Mouse (Mus musculus): ENCODE results near the gene Itga4. TPM values are rescaled to one million over a fixed set of nuclear protein-coding genes. Genes with fewer than 3 reads are reported as not detected.

Gene Itga4
- polyA plus RNA-seq (2015; fragmentation: Nextera tagmentation; extraction: Ambion mirVana): 29.3 and 30.7 TPM in 2 replicates

GRCm38 (mm10) chr2:79255192-79256000 is at the start of gene Itga4:
Gene Itga4 (plus strand): TSS chr2:79255426.
- Histone ChIP-seq H3K4me2 (ENCODE audit: low read depth, low read length) (peak within 1 kb of the TSS; percentile 75), H3K9me3 (replicated peaks; ENCODE audit: control insufficient read depth, low read length) (no peaks in the 10 kb centered on the region), H3K27me3 (ENCODE audit: control insufficient read depth, insufficient read depth, low read depth, low read length) (no peaks in the 10 kb centered on the region), H3K9ac (ENCODE audit: low read depth, low read length) (peak within 1 kb of the TSS; percentile 97), H3K27ac (ENCODE audit: low read length) (peak within 1 kb of the TSS; percentile 96), H3K36me3 (ENCODE audit: control insufficient read depth, insufficient read depth) (no peaks in the 10 kb centered on the region), H3K4me1 (ENCODE audit: control insufficient read depth, low read depth, low read length) (peaks cover 34% of the 10 kb centered on the region), H3K4me3 (ENCODE audit: low read depth, low read length) (peak within 1 kb of the TSS; percentile 90)
- ATAC-seq (ENCODE audit: low read depth): peak; percentile 86
- WGBS (ENCODE audit: insufficient replicate concordance): under 1% methylated on average over 37 of the region's 41 CpGs

GRCm38 (mm10) chr2:79206191-79206755 is 49.0 kb upstream of the Itga4 start:
- 51% methylated on average over 4 of the region's 4 CpGs for WGBS (ENCODE audit: insufficient replicate concordance)

GRCm38 (mm10) chr2:79214982-79215381 is 40.2 kb upstream of the Itga4 start:
- H3K36me3 ChIP-seq (ENCODE audit: control insufficient read depth, insufficient read depth): no peaks in the 10 kb centered on the region
- H3K9ac ChIP-seq (ENCODE audit: low read depth, low read length): no peak overlapping the region
- no peaks in the 10 kb centered on the region for H3K4me1 ChIP-seq (ENCODE audit: control insufficient read depth, low read depth, low read length)
- no peaks in the 10 kb centered on the region for H3K27me3 ChIP-seq (ENCODE audit: control insufficient read depth, insufficient read depth, low read depth, low read length)
- no peak overlapping the region for H3K4me2 ChIP-seq (ENCODE audit: low read depth, low read length)
- no peak overlapping the region for H3K4me3 ChIP-seq (ENCODE audit: low read depth, low read length)
- no peak overlapping the region for H3K27ac ChIP-seq (ENCODE audit: low read length)
- H3K9me3 ChIP-seq (replicated peaks; ENCODE audit: control insufficient read depth, low read length): no peaks in the 10 kb centered on the region
- no peak for ATAC-seq (ENCODE audit: low read depth)

More at GRCm38 (mm10) chr2:79206191-79206755, 49.0 kb upstream of the Itga4 start:
- Histone ChIP-seq H3K4me2 (ENCODE audit: low read depth, low read length) (no peak overlapping the region), H3K36me3 (ENCODE audit: control insufficient read depth, insufficient read depth) (no peaks in the 10 kb centered on the region), H3K27me3 (ENCODE audit: control insufficient read depth, insufficient read depth, low read depth, low read length) (no peaks in the 10 kb centered on the region), H3K9ac (ENCODE audit: low read depth, low read length) (no peak overlapping the region), H3K4me1 (ENCODE audit: control insufficient read depth, low read depth, low read length) (peaks cover 3% of the 10 kb centered on the region), H3K4me3 (ENCODE audit: low read depth, low read length) (no peak overlapping the region), H3K9me3 (replicated peaks; ENCODE audit: control insufficient read depth, low read length) (no peaks in the 10 kb centered on the region), H3K27ac (ENCODE audit: low read length) (no peak overlapping the region)
- no peak for ATAC-seq (ENCODE audit: low read depth)

GRCm38 (mm10) chr2:79215479-79215878 is 39.7 kb upstream of the Itga4 start:
- Histone ChIP-seq H3K36me3 (ENCODE audit: control insufficient read depth, insufficient read depth) (no peaks in the 10 kb centered on the region), H3K4me1 (ENCODE audit: control insufficient read depth, low read depth, low read length) (no peaks in the 10 kb centered on the region), H3K4me2 (ENCODE audit: low read depth, low read length) (no peak overlapping the region), H3K9ac (ENCODE audit: low read depth, low read length) (no peak overlapping the region), H3K4me3 (ENCODE audit: low read depth, low read length) (no peak overlapping the region), H3K27ac (ENCODE audit: low read length) (no peak overlapping the region), H3K27me3 (ENCODE audit: control insufficient read depth, insufficient read depth, low read depth, low read length) (no peaks in the 10 kb centered on the region), H3K9me3 (replicated peaks; ENCODE audit: control insufficient read depth, low read length) (no peaks in the 10 kb centered on the region)
- no peak for ATAC-seq (ENCODE audit: low read depth)
- WGBS (ENCODE audit: insufficient replicate concordance): 47% methylated on average over 3 of the region's 3 CpGs

- no peak overlapping the region for H3K4me3 ChIP-seq (ENCODE audit: low read depth, low read length)
- no peak overlapping the region for H3K9ac ChIP-seq (ENCODE audit: low read depth, low read length)
- H3K36me3 ChIP-seq (ENCODE audit: control insufficient read depth, insufficient read depth): no peaks in the 10 kb centered on the region
- ATAC-seq (ENCODE audit: low read depth): no peak
- WGBS (ENCODE audit: insufficient replicate concordance): 63% methylated on average over 3 of the region's 3 CpGs
- no peaks in the 10 kb centered on the region for H3K4me1 ChIP-seq (ENCODE audit: control insufficient read depth, low read depth, low read length)
- no peaks in the 10 kb centered on the region for H3K9me3 ChIP-seq (replicated peaks; ENCODE audit: control insufficient read depth, low read length)
- no peaks in the 10 kb centered on the region for H3K27me3 ChIP-seq (ENCODE audit: control insufficient read depth, insufficient read depth, low read depth, low read length)
- H3K27ac ChIP-seq (ENCODE audit: low read length): no peak overlapping the region
- no peak overlapping the region for H3K4me2 ChIP-seq (ENCODE audit: low read depth, low read length)
Measured at GRCm38 (mm10) chr2:79224714-79225426, 30.4 kb upstream of the Itga4 start.

GRCm38 (mm10) chr2:79227805-79228241 is 27.4 kb upstream of the Itga4 start:
- Histone ChIP-seq H3K4me3 (ENCODE audit: low read depth, low read length) (no peak overlapping the region), H3K9me3 (replicated peaks; ENCODE audit: control insufficient read depth, low read length) (no peaks in the 10 kb centered on the region), H3K27me3 (ENCODE audit: control insufficient read depth, insufficient read depth, low read depth, low read length) (no peaks in the 10 kb centered on the region), H3K4me1 (ENCODE audit: control insufficient read depth, low read depth, low read length) (no peaks in the 10 kb centered on the region), H3K27ac (ENCODE audit: low read length) (no peak overlapping the region), H3K9ac (ENCODE audit: low read depth, low read length) (no peak overlapping the region), H3K36me3 (ENCODE audit: control insufficient read depth, insufficient read depth) (no peaks in the 10 kb centered on the region), H3K4me2 (ENCODE audit: low read depth, low read length) (no peak overlapping the region)
- WGBS (ENCODE audit: insufficient replicate concordance): 24% methylated on average over 4 of the region's 4 CpGs
- no peak for ATAC-seq (ENCODE audit: low read depth)

GRCm38 (mm10) chr2:79231056-79231949 is 23.9 kb upstream of the Itga4 start:
- H3K4me3 ChIP-seq (ENCODE audit: low read depth, low read length): no peak overlapping the region
- no peak for ATAC-seq (ENCODE audit: low read depth)
- H3K36me3 ChIP-seq (ENCODE audit: control insufficient read depth, insufficient read depth): no peaks in the 10 kb centered on the region
- no peaks in the 10 kb centered on the region for H3K9me3 ChIP-seq (replicated peaks; ENCODE audit: control insufficient read depth, low read length)
- no peaks in the 10 kb centered on the region for H3K27me3 ChIP-seq (ENCODE audit: control insufficient read depth, insufficient read depth, low read depth, low read length)
- no peak overlapping the region for H3K27ac ChIP-seq (ENCODE audit: low read length)
- H3K4me1 ChIP-seq (ENCODE audit: control insufficient read depth, low read depth, low read length): peaks cover 10% of the 10 kb centered on the region
- 72% methylated on average over 4 of the region's 4 CpGs for WGBS (ENCODE audit: insufficient replicate concordance)
- H3K4me2 ChIP-seq (ENCODE audit: low read depth, low read length): no peak overlapping the region
- no peak overlapping the region for H3K9ac ChIP-seq (ENCODE audit: low read depth, low read length)

- 38% methylated on average over 8 of the region's 8 CpGs for WGBS (ENCODE audit: insufficient replicate concordance)
- no peak overlapping the region for H3K9ac ChIP-seq (ENCODE audit: low read depth, low read length)
- no peaks in the 10 kb centered on the region for H3K36me3 ChIP-seq (ENCODE audit: control insufficient read depth, insufficient read depth)
- H3K4me3 ChIP-seq (ENCODE audit: low read depth, low read length): no peak overlapping the region
- H3K27ac ChIP-seq (ENCODE audit: low read length): peak overlapping the region; percentile 24; the same call in 1 of the 2 replicates
- no peaks in the 10 kb centered on the region for H3K27me3 ChIP-seq (ENCODE audit: control insufficient read depth, insufficient read depth, low read depth, low read length)
- H3K4me1 ChIP-seq (ENCODE audit: control insufficient read depth, low read depth, low read length): peaks cover 10% of the 10 kb centered on the region
- no peaks in the 10 kb centered on the region for H3K9me3 ChIP-seq (replicated peaks; ENCODE audit: control insufficient read depth, low read length)
- peak; percentile 88 for ATAC-seq (ENCODE audit: low read depth)
- H3K4me2 ChIP-seq (ENCODE audit: low read depth, low read length): peak overlapping the region; percentile 21; the same call in 1 of the 2 replicates
Measured at GRCm38 (mm10) chr2:79235767-79236487, 19.3 kb upstream of the Itga4 start.
